Mouse (Mus musculus): ENCODE measurements around the gene Rfpl4.

- TF ChIP-seq CTCF (IDR thresholded peaks at IDR 0.05; ENCODE audit: borderline replicate concordance, insufficient read depth, low read depth, low read length) (no peak), POLR2A (IDR thresholded peaks at IDR 0.05; ENCODE audit: borderline replicate concordance, insufficient read depth, low read length) (no peak)
Observed at GRCm38 (mm10) chr7:5085512-5085911, 31.2 kb downstream of the Rfpl4 start.

Data from cerebellum, adult 2 months (tissue).